Mouse (Mus musculus) olfactory bulb, adult 2 months (tissue): ENCODE data around the gene Pth2. TPM values are rescaled to one million over a fixed set of nuclear protein-coding genes. Genes with fewer than 3 reads are reported as not detected.

Source experiments
- H3K27ac ChIP-seq: fragments of 200-500 bp; 2 replicates; pipeline ENCODE4 v1.5.1; 2012; ENCODE audit warnings: low read depth, low read length; ENCODE audit not compliant: insufficient read depth
- H3K4me1 ChIP-seq: fragments of 200-500 bp; 2 replicates; pipeline ENCODE4 v1.6.1; 2012; ENCODE audit warnings: low read length; ENCODE audit not compliant: control insufficient read depth, insufficient read depth
- H3K4me3 ChIP-seq: fragments of 200-500 bp; 2 replicates; pipeline ENCODE4 v1.5.1; 2012; ENCODE audit warnings: mild to moderate bottlenecking, low read depth, low read length, moderate library complexity; ENCODE audit not compliant: insufficient read depth
- CTCF ChIP-seq: fragments of 200-500 bp; IDR thresholded peaks from 2 replicates; pipeline ENCODE4 v1.5.1; 2012; ENCODE audit warnings: low read depth, mild to moderate bottlenecking, low read length, moderate library complexity; ENCODE audit not compliant: insufficient read depth
- POLR2A ChIP-seq: fragments of 200-500 bp; IDR thresholded peaks from 2 replicates; pipeline ENCODE4 v1.6.1; 2012; ENCODE audit warnings: mild to moderate bottlenecking, low read depth, low read length, moderate library complexity; ENCODE audit not compliant: insufficient read depth
- WGBS: fragments of 180-500 bp; shearing (Covaris S2); methylation state at CpG from one replicate; pipeline ENCODE4 v1.1.7; 2018; 5-methylcytosine and 5-hydroxymethylcytosine counted together
- polyA plus RNA-seq: library from polyadenylated mRNA; stranded (reverse); fragments of >200 nt; gene quantifications from 2 replicates; pipeline ENCODE4 v1.2.4, GENCODE M21; 2012; ENCODE audit warnings: low replicate concordance; ENCODE audit not compliant: missing spikeins, insufficient read depth, insufficient read length

Gene Pth2
- polyA plus RNA-seq, 1 experiment: not detected

- TF ChIP-seq POLR2A: no peak
- TF ChIP-seq CTCF: no peak
- WGBS: 72% methylated on average over 11 of the region's 11 CpGs
- peaks cover 8% of the 10 kb centered on the region; the same call in 1 of the 2 replicates for H3K4me1 ChIP-seq
- no peak overlapping the region for H3K4me3 ChIP-seq
- no peak overlapping the region for H3K27ac ChIP-seq
These were observed 18.2 kb downstream of the Pth2 start for GRCm38 (mm10) chr7:45198961-45199360.

- 44% methylated on average over 10 of the region's 10 CpGs for WGBS
- Histone ChIP-seq H3K4me1 (peaks cover 7% of the 10 kb centered on the region; the same call in 1 of the 2 replicates), H3K27ac (no peak overlapping the region), H3K4me3 (no peak overlapping the region)
- no peak for TF ChIP-seq CTCF
- no peak for TF ChIP-seq POLR2A
These were observed 21.9 kb downstream of the Pth2 start for GRCm38 (mm10) chr7:45202654-45203053.

- TF ChIP-seq POLR2A (peak; percentile 54; the same call in 1 of the 2 replicates), CTCF (no peak)
- Histone ChIP-seq H3K27ac (no peak within 1 kb of the TSS), H3K4me1 (0 out of 2 replicates have a peak, but pooled peaks cover 4% of the 10 kb centered on the region), H3K4me3 (peak within 1 kb of the TSS; percentile 46)
- 7% methylated on average over 44 of the region's 44 CpGs for WGBS
These were observed 23.8 kb downstream of the Pth2 start, which contains the start of gene Ccdc155 for GRCm38 (mm10) chr7:45204380-45205143. Gene Ccdc155 (minus strand): TSS chr7:45204892.

- 80% methylated on average over 6 of the region's 6 CpGs for WGBS
- Histone ChIP-seq H3K4me1 (peaks cover 6% of the 10 kb centered on the region; the same call in 1 of the 2 replicates), H3K4me3 (no peak overlapping the region), H3K27ac (no peak overlapping the region)
- TF ChIP-seq POLR2A (no peak), CTCF (no peak)
These were observed 27.5 kb downstream of the Pth2 start for GRCm38 (mm10) chr7:45208260-45208659.

- H3K27ac ChIP-seq: no peak overlapping the region
- TF ChIP-seq CTCF: no peak
- TF ChIP-seq POLR2A: no peak
- H3K4me1 ChIP-seq: peaks cover 7% of the 10 kb centered on the region; the same call in 1 of the 2 replicates
- WGBS: 79% methylated on average over 10 of the region's 10 CpGs
- no peak overlapping the region for H3K4me3 ChIP-seq
These were observed 30.3 kb downstream of the Pth2 start for GRCm38 (mm10) chr7:45211070-45211469.

GRCm38 (mm10) chr7:45211851-45212251 is 31.1 kb downstream of the Pth2 start, which contains the start of gene Dkkl1:
Gene Dkkl1 (minus strand): TSS chr7:45212147.
- Histone ChIP-seq H3K27ac (no peak within 1 kb of the TSS), H3K4me3 (no peak within 1 kb of the TSS), H3K4me1 (peaks cover 13% of the 10 kb centered on the region)
- TF ChIP-seq POLR2A: no peak
- no peak for TF ChIP-seq CTCF
- 6% methylated on average over 17 of the region's 17 CpGs for WGBS

- peaks cover 13% of the 10 kb centered on the region for H3K4me1 ChIP-seq
- H3K4me3 ChIP-seq: no peak overlapping the region
- TF ChIP-seq POLR2A (no peak), CTCF (no peak)
- no peak overlapping the region for H3K27ac ChIP-seq
- 84% methylated on average over 7 of the region's 7 CpGs for WGBS
These were observed 31.6 kb downstream of the Pth2 start for GRCm38 (mm10) chr7:45212356-45212755.

- peaks cover 13% of the 10 kb centered on the region for H3K4me1 ChIP-seq
- H3K4me3 ChIP-seq: no peak overlapping the region
- TF ChIP-seq POLR2A (no peak), CTCF (no peak)
- no peak overlapping the region for H3K27ac ChIP-seq
- WGBS: 92% methylated on average over 5 of the region's 5 CpGs
These were observed 32.9 kb downstream of the Pth2 start for GRCm38 (mm10) chr7:45213708-45214107.

GRCm38 (mm10) chr7:45215673-45216441 is 35.1 kb downstream of the Pth2 start, which contains the start of gene Tead2:
Gene Tead2 (plus strand): TSS chr7:45215753.
- Histone ChIP-seq H3K27ac (no peak within 1 kb of the TSS), H3K4me1 (peaks cover 13% of the 10 kb centered on the region), H3K4me3 (peak within 1 kb of the TSS; percentile 35)
- TF ChIP-seq CTCF (no peak), POLR2A (no peak)
- 2% methylated on average over 55 of the region's 55 CpGs for WGBS
